8 mouse cellular contexts compared by ENCODE assay signal in the genomic region with DNA sequence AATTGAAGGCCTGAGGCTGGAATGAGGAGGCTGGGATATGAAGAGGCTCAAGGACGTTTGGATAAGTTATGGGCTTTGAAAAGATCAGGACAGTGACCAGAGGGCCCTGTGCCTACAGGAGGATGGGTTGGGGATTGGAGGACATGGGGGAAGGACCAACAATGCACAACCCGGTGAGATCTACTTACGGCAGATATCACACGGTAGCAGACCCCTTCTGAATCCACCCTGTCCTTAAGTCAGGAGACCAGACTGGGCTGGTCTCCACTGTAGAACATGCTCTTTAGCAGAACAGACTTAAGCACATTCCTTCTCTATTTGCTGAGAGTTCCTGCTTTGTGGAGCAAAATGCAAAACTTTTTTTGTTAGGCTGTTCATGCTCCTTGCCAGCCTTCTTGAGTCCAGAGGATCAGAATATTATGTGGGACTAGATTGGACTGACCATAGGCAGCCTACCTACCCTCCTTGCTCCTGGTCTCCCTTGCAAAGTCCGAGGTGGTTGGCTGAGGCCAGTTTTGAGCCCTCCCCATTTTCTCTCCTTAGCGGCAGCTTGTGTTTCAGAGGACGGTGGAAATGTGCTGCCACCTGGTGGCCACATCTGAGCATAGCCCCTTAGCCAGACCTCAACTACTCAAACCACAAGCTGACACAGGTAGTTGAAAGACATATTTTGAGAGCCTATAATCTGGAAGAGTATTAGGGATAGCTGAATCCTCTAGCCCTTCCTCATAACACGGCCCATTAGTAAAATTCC. TPM values are rescaled to one million over a fixed set of nuclear protein-coding genes. Genes with fewer than 3 reads are reported as not detected.
DNase-seq lines count a peak whose midpoint lies in the region; ATAC-seq lines count a peak whose summit lies in the region.

No protein-coding gene starts in this region.

- H3K4me3 ChIP-seq in midbrain, embryonic 11.5 days (ENCODE audit: low read depth, low read length) = no peak overlapping the region

- 44% methylated on average over 8 of the region's 8 CpGs for WGBS in midbrain, embryonic 11.5 days

- H3K9me3 ChIP-seq in midbrain, embryonic 11.5 days (ENCODE audit: control insufficient read depth, low read length) = no peaks in the 10 kb centered on the region

- intact Hi-C loops in left cerebral cortex, postnatal 4 days (cut with DNase I) = loop anchor here (5.0 kb wide), 2 partner anchors 212 to 227 kb away; a partner anchor contains a TSS

- DNase-seq in adrenal gland, postnatal 10 days = peak; percentile 88
- DNase-seq in embryo, embryonic 9.5 days (ENCODE audit: extremely low spot score) = peak; percentile 85
- peak; percentile 98 for DNase-seq in heart, adult 11 months
- DNase-seq in kidney, adult 11 months = peak; percentile 80
- DNase-seq in left cerebral cortex, postnatal 4 days = peak; percentile 82
- peak; percentile 97 for DNase-seq in midbrain, embryonic 11.5 days (ENCODE audit: low spot score, missing footprints)
- DNase-seq in skeletal muscle tissue, adult 2 months (ENCODE audit: low read depth, low spot score) = peak; percentile 84
- DNase-seq in yolk sac, embryonic 10.5 days (ENCODE audit: low spot score) = peak; percentile 76

- no peak overlapping the region for H3K9ac ChIP-seq in midbrain, embryonic 11.5 days (ENCODE audit: low read length)

- no peaks in the 10 kb centered on the region for H3K36me3 ChIP-seq in midbrain, embryonic 11.5 days (ENCODE audit: control insufficient read depth, insufficient read depth, low read length)

- ATAC-seq in midbrain, embryonic 11.5 days (ENCODE audit: low FRiP score) = peak; percentile 80

- no peak overlapping the region for H3K4me2 ChIP-seq in midbrain, embryonic 11.5 days

- H3K4me1 ChIP-seq in midbrain, embryonic 11.5 days (ENCODE audit: control insufficient read depth, insufficient read depth, low read length) = no peaks in the 10 kb centered on the region

- no peak overlapping the region for H3K27ac ChIP-seq in midbrain, embryonic 11.5 days (ENCODE audit: low read depth, low read length)

- no peaks in the 10 kb centered on the region for H3K27me3 ChIP-seq in midbrain, embryonic 11.5 days (ENCODE audit: control insufficient read depth, insufficient read depth, low read length)

RNA-seq across cellular contexts. Expression of a gene that starts 28.9 kb away (rescaled TPM):
- total RNA-seq in adrenal gland, postnatal 10 days (2021) = under 1 TPM in 1 of 2 experiments, not detected in 1; 0.33 TPM
- not detected for total RNA-seq in left cerebral cortex, postnatal 4 days (2021)
- polyA plus RNA-seq in midbrain, embryonic 11.5 days (2014; fragmentation: Nextera tagmentation; extraction: Ambion mirVana) = not detected in 2 replicates

RNA-seq across cellular contexts. Expression of a gene that starts 28.9 kb away (rescaled TPM):
- under 1 TPM in 1 of 2 experiments, not detected in 1; 0.54 TPM for total RNA-seq in adrenal gland, postnatal 10 days (2021)
- under 1 TPM; 0.28 to 0.36 TPM for total RNA-seq in left cerebral cortex, postnatal 4 days (2021)
- polyA plus RNA-seq in midbrain, embryonic 11.5 days (2014; fragmentation: Nextera tagmentation; extraction: Ambion mirVana) = not detected in 2 replicates

RNA-seq across cellular contexts. Expression of a gene that starts 32.9 kb away (rescaled TPM):
- 1 to 10 TPM; 1.6 TPM for total RNA-seq in adrenal gland, postnatal 10 days (2021)
- total RNA-seq in left cerebral cortex, postnatal 4 days (2021) = under 1 TPM; 0.56 to 0.64 TPM
- polyA plus RNA-seq in midbrain, embryonic 11.5 days (2014; fragmentation: Nextera tagmentation; extraction: Ambion mirVana) = 0.63 and 0.83 TPM in 2 replicates

RNA-seq across cellular contexts. Expression of a gene that starts 59.6 kb away (rescaled TPM):
- 10 to 100 TPM; 59.0 to 60.8 TPM for total RNA-seq in adrenal gland, postnatal 10 days (2021)
- 10 to 100 TPM; 61.2 to 70.2 TPM for total RNA-seq in left cerebral cortex, postnatal 4 days (2021)
- 132 and 136 TPM in 2 replicates for polyA plus RNA-seq in midbrain, embryonic 11.5 days (2014; fragmentation: Nextera tagmentation; extraction: Ambion mirVana)
